Mouse (Mus musculus) urinary bladder, postnatal 25 days (tissue): ENCODE results near the gene Gm4064.
"Not testable (repeated sequence)": the region's sequence is repeated elsewhere in the genome, so short reads cannot be mapped to it uniquely, and the experiment has no call there.

ENCODE experiments used
- DNase-seq: peaks from one replicate; pipeline ENCODE4 v3.0.0; 2022; ENCODE audit warnings: low spot score

Gm4064 gene

GRCm38 (mm10) chrY:2796105-2796504 lies at the start of gene Gm4064:
Gm4064 (minus strand) TSS chrY:2796205.
- not testable (repeated sequence) for DNase-seq

GRCm38 (mm10) chrY:2830380-2830779 lies 34.4 kb upstream of the Gm4064 start, which contains the start of the genes Rbmy and Gm10256:
Rbmy (plus strand) TSS chrY:2830680.
Gm10256 (plus strand) TSS chrY:2830699.
- not testable (repeated sequence) for DNase-seq
